Mouse (Mus musculus): ENCODE data around the gene Ubap1l.

DNA sequence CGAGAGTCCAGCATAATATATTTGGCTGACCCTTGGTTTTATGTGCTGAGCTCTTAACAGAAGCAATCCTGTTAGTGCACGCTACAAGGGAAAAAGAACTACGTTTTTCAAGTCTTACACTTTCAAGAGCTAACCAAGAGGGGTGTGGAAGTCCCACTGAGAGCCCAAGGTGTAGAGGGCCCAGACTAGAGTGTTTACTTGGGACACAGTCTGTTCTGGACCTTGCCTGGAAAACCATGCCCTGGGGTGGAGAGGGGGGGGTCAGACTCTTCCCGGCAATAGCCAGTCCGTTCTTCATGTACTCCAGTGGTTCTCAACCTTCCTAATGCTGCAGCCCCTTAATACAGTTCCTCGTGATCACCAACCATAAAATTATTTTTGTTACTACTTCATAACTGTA lies 39.1 kb downstream of the Ubap1l start:
- TF ChIP-seq CTCF (IDR thresholded peaks at IDR 0.05; ENCODE audit: insufficient read depth, low read depth, low read length) (no peak), POLR2A (IDR thresholded peaks at IDR 0.05; ENCODE audit: insufficient read depth, low read depth, low read length) (no peak)
